Mouse (Mus musculus): ENCODE results near the gene Smurf2.

Gene Smurf2

GRCm38 (mm10) chr11:106778589-106779387 lies 141.7 kb downstream of the Smurf2 start:
- DNase-seq (ENCODE audit: low read depth, low spot score): no peak

GRCm38 (mm10) chr11:106778132-106778531 lies 142.4 kb downstream of the Smurf2 start:
- DNase-seq (ENCODE audit: low read depth, low spot score): no peak

GRCm38 (mm10) chr11:106777395-106777794 lies 143.1 kb downstream of the Smurf2 start:
- no peak for DNase-seq (ENCODE audit: low read depth, low spot score)

GRCm38 (mm10) chr11:106776960-106777359 lies 143.6 kb downstream of the Smurf2 start:
- DNase-seq (ENCODE audit: low read depth, low spot score): no peak

- DNase-seq (ENCODE audit: low read depth, low spot score): no peak
Measured at GRCm38 (mm10) chr11:106773061-106773460, 147.5 kb downstream of the Smurf2 start.

- DNase-seq (ENCODE audit: low read depth, low spot score): no peak
Measured at GRCm38 (mm10) chr11:106770195-106770974, 150.1 kb downstream of the Smurf2 start.

Data from embryo, embryonic 11.5 days (tissue).